Mouse (Mus musculus) inflammation-experienced regulatory T-cells, adult 6 months (primary cell): Measurements from ENCODE around the gene Ttc19. TPM values are rescaled to one million over a fixed set of nuclear protein-coding genes. Genes with fewer than 3 reads are reported as not detected.
"Not testable (repeated sequence)": the region's sequence is repeated elsewhere in the genome, so short reads cannot be mapped to it uniquely, and the experiment has no call there.

ENCODE experiments used
- ATAC-seq: one replicate; pipeline ENCODE4 v1.8.0; 2017
- polyA plus RNA-seq, 3 experiments: library from polyadenylated mRNA; unstranded; fragments of 100-300 nt; shearing (Covaris generic); gene quantifications; one replicate each; pipeline ENCODE4 v1.2.1; 2017

The Ttc19 gene
- 10 to 100 TPM in 2 of 3 experiments, 1 to 10 TPM in 1; 9.2 to 11.0 (median 10.5) TPM for polyA plus RNA-seq

- peak; percentile 76 for ATAC-seq
Observed at GRCm38 (mm10) chr11:62280675-62281600, at the start of gene Ttc19, which contains the start of gene Zswim7. Gene Ttc19, plus strand, starts transcription at chr11:62281473. Gene Zswim7, minus strand, starts transcription at chr11:62281375.

- ATAC-seq: no peak
Observed at GRCm38 (mm10) chr11:62240631-62241261, 40.5 kb upstream of the Ttc19 start.

GRCm38 (mm10) chr11:62243871-62244270, 37.4 kb upstream of the Ttc19 start:
- ATAC-seq: no peak

GRCm38 (mm10) chr11:62244471-62244870, 36.8 kb upstream of the Ttc19 start:
- ATAC-seq: no peak

GRCm38 (mm10) chr11:62247759-62248400, 33.4 kb upstream of the Ttc19 start:
- ATAC-seq: no peak

GRCm38 (mm10) chr11:62248401-62249244, 32.6 kb upstream of the Ttc19 start, which contains the start of gene Adora2b:
Gene Adora2b, plus strand, starts transcription at chr11:62248984.
- no peak for ATAC-seq

- no peak for ATAC-seq
Observed at GRCm38 (mm10) chr11:62249266-62250037, 31.8 kb upstream of the Ttc19 start.

- no peak for ATAC-seq
Observed at GRCm38 (mm10) chr11:62251047-62251446, 30.2 kb upstream of the Ttc19 start.

- ATAC-seq: no peak
Observed at GRCm38 (mm10) chr11:62253380-62253779, 27.9 kb upstream of the Ttc19 start.

- no peak for ATAC-seq
Observed at GRCm38 (mm10) chr11:62259214-62259613, 22.1 kb upstream of the Ttc19 start.

GRCm38 (mm10) chr11:62263599-62263998, 17.7 kb upstream of the Ttc19 start:
- no peak for ATAC-seq

- no peak for ATAC-seq
Observed at GRCm38 (mm10) chr11:62264018-62264417, 17.3 kb upstream of the Ttc19 start.

- ATAC-seq: no peak
Observed at GRCm38 (mm10) chr11:62265642-62266041, 15.6 kb upstream of the Ttc19 start.

GRCm38 (mm10) chr11:62266466-62267214, 14.6 kb upstream of the Ttc19 start:
- no peak for ATAC-seq

GRCm38 (mm10) chr11:62268381-62268780, 12.9 kb upstream of the Ttc19 start:
- no peak for ATAC-seq

GRCm38 (mm10) chr11:62269097-62269496, 12.2 kb upstream of the Ttc19 start:
- no peak for ATAC-seq

- no peak for ATAC-seq
Observed at GRCm38 (mm10) chr11:62270851-62271250, 10.4 kb upstream of the Ttc19 start.

GRCm38 (mm10) chr11:62277086-62277485, 4.2 kb upstream of the Ttc19 start:
- ATAC-seq: no peak

GRCm38 (mm10) chr11:62278027-62278426, 3.2 kb upstream of the Ttc19 start:
- no peak for ATAC-seq

GRCm38 (mm10) chr11:62281601-62281997, 326 bp downstream of the Ttc19 start:
- peak; percentile 8 for ATAC-seq

GRCm38 (mm10) chr11:62284020-62284419, 2.7 kb downstream of the Ttc19 start:
- not testable (repeated sequence) for ATAC-seq
